Mouse (Mus musculus): ENCODE data around the gene Olfr1424.

DNA sequence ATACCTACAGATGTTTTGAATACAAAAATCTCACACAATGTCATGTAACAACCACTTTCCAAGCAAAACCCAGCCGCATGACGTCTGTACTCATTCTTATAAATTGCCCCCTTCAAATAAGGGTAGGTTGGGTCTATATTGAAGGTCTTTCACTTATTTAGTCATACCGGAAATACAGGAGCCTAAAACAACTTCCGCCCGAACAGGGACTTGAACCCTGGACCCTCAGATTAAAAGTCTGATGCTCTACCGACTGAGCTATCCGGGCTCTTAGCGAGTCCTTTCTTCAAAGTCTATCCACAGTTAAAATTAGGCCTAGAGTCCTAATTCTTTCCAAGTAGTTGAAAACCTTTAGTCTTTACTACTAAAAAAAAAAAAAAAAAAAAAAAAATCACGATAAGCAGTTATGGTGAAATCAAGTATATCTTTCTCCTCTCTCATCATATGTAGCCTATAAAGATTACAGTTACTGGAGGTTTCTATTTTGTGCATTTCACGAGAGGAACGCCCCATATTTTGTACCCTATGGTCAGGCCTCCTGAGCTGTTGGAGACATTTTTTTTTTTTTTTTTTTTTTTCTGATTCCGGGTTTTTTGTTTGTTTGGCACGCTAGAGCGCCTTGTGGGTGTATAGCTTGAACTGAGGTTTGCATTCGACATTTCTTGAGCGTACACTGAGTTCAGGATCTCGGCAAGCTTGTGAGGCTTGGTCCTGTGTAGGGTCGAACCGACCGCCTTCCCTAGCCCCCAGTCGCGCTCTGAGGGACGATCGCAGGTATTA, 52.8 kb downstream of the Olfr1424 start:
- no peak for TF ChIP-seq CTCF (IDR thresholded peaks at IDR 0.05; ENCODE audit: low read depth)
- TF ChIP-seq EP300 (optimal IDR thresholded peaks at IDR 0.05) = no peak
